Mouse (Mus musculus) ES-E14 (cell line): ENCODE results near the gene Efs. TPM values are rescaled to one million over a fixed set of nuclear protein-coding genes. Genes with fewer than 3 reads are reported as not detected.

Experiments
- DNase-seq: peaks from one replicate; pipeline ENCODE4 v3.0.0-alpha.2; 2013; ENCODE audit warnings: low read depth, low spot score
- H3K27ac ChIP-seq: 2 replicates; pipeline ENCODE4 v1.5.1; 2012; ENCODE audit warnings: low read depth, mild to moderate bottlenecking, low read length, moderate library complexity, mixed read lengths; ENCODE audit not compliant: poor library complexity, insufficient read depth, severe bottlenecking
- H3K36me3 ChIP-seq: 2 replicates; pipeline ENCODE4 v1.6.1; 2012; ENCODE audit warnings: mild to moderate bottlenecking, low read length, moderate library complexity, mixed read lengths; ENCODE audit not compliant: control insufficient read depth, poor library complexity, insufficient read depth, severe bottlenecking
- H3K4me1 ChIP-seq, 2 experiments: fragments of 150-350 bp in 1 of 2; sonication (generic) in 1 of 2; 2 replicates each; pipeline ENCODE4 v1.6.1; 2012; ENCODE audit warnings: low read length in 2 of 2, mild to moderate bottlenecking in 1 of 2, mixed read lengths in 1 of 2; ENCODE audit not compliant: control insufficient read depth in 2 of 2, insufficient read depth in 2 of 2, poor library complexity in 1 of 2
- H3K4me3 ChIP-seq, 2 experiments: fragments of 150-350 bp in 1 of 2; sonication (generic) in 1 of 2; 2 replicates each; pipeline ENCODE4 v1.5.1; 2012; ENCODE audit warnings: low read length in 2 of 2, low read depth in 1 of 2, mild to moderate bottlenecking in 1 of 2, mixed read lengths in 1 of 2; ENCODE audit not compliant: insufficient read depth in 1 of 2, poor library complexity in 1 of 2, severe bottlenecking in 1 of 2
- H3K9ac ChIP-seq: 2 replicates; pipeline ENCODE4 v1.6.1; 2012; ENCODE audit warnings: low read depth, mild to moderate bottlenecking, low read length, mixed read lengths; ENCODE audit not compliant: poor library complexity, insufficient read depth, severe bottlenecking
- H3K9me3 ChIP-seq: fragments of 150-350 bp; sonication (generic); 2 replicates; pipeline ENCODE4 v1.6.1; 2012; ENCODE audit warnings: low read depth, mild to moderate bottlenecking, low read length; ENCODE audit not compliant: control insufficient read depth, insufficient read depth
- CHD2 ChIP-seq: IDR thresholded peaks from 2 replicates; pipeline ENCODE4 v1.6.1; 2014; ENCODE audit warnings: mild to moderate bottlenecking, low read depth, low read length, inconsistent platforms
- HCFC1 ChIP-seq: IDR thresholded peaks from 2 replicates; pipeline ENCODE4 v1.6.1; 2012; ENCODE audit warnings: low read length, inconsistent platforms, borderline replicate concordance; ENCODE audit not compliant: insufficient read depth
- MAFK ChIP-seq: IDR thresholded peaks from 2 replicates; pipeline ENCODE4 v1.6.1; 2014; ENCODE audit warnings: mild to moderate bottlenecking, low read depth, low read length, inconsistent platforms; ENCODE audit not compliant: insufficient read depth
- ZC3H11A ChIP-seq: IDR thresholded peaks from 2 replicates; pipeline ENCODE4 v1.6.1; 2012; ENCODE audit warnings: low read depth, mild to moderate bottlenecking, inconsistent platforms, low read length, borderline replicate concordance
- ZNF384 ChIP-seq: IDR thresholded peaks from 2 replicates; pipeline ENCODE4 v1.6.1; 2012; ENCODE audit warnings: low read depth, low read length, inconsistent platforms
- in situ Hi-C, 2 experiments: fragments of 600-800 bp; cut with MboI; formaldehyde crosslinking; loops; one replicate each; pipeline ENCODE4 v1.15.1; 2025; ENCODE audit warnings: low sequenced_read_pairs in 2 of 2, inconsistent platforms in 1 of 2; ENCODE audit not compliant: unreplicated experiment in 2 of 2
- total RNA-seq: library from RNA; depleted of rRNA; stranded (reverse); fragments of 300-350 nt; gene quantifications from 2 replicates; pipeline ENCODE4 v1.2.3, GENCODE M21; 2012

The Efs gene
- total RNA-seq, 1 experiment: 10.8 TPM

DNA sequence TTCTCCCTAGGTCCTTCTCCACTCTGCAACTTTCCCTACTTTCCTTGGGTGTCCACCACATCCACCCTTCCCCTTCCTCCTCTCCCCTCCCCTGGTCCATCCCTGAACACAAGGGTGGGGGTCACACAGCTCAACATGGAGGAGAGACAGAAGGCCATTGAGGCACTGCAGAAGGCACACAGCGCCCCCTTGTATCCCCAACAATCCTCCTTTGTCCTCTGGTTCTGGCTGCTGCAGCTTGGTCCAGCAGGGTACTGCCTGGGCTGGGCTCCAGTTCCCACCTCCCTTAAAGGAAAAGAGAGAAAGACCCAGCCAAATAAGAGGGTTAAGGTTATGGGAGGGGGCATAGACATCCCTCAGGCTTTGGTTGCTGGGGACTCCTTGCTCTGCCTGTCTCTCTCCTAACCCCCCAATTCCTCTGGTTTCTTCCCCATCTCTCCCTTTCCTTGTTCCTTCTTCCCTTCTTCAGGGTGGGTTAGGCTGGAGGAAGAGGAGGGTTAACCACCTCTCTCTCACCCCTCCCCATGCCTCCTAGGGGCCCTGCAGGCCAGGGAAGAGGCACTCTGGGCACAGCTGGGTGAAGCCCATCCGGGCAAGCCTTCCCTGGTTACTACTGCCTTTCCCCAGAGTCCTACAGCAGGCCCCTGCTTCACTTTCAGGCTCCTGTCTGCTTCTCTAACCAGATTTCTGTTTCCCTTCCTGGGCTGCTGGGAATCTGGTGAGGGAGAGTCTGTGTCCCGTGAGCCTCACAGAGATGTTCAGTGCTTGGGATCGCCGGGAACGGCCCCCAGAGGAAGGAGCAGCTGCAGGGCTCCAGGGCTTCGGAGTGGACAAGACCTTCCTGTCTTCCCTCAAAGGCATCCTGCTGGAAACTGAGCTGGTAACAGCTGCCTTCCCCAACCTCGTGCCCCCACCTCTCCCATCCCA is 10.2 kb upstream of the Efs start, which contains the start of gene Cmtm5:
TSS of gene Cmtm5 (plus strand) at position 358 of the 927 bp plus-strand sequence.
- H3K4me1 ChIP-seq: peaks cover 5 to 18% of the 10 kb centered on the region in 2 experiments; a peak in 2 of 4 replicates
- no peak for TF ChIP-seq ZC3H11A
- no peak for TF ChIP-seq CHD2
- no peak for TF ChIP-seq ZNF384
- TF ChIP-seq HCFC1: no peak
- no peak for TF ChIP-seq MAFK
- H3K9ac ChIP-seq: peak within 1 kb of the TSS; percentile 61
- no peak for DNase-seq
- H3K27ac ChIP-seq: no peak within 1 kb of the TSS
- peak within 1 kb of the TSS; percentile 42 to 58; a peak in 3 of 4 replicates for H3K4me3 ChIP-seq
- H3K9me3 ChIP-seq: no peaks in the 10 kb centered on the region
- in situ Hi-C loops: no loop called here
- H3K36me3 ChIP-seq: no peaks in the 10 kb centered on the region

DNA sequence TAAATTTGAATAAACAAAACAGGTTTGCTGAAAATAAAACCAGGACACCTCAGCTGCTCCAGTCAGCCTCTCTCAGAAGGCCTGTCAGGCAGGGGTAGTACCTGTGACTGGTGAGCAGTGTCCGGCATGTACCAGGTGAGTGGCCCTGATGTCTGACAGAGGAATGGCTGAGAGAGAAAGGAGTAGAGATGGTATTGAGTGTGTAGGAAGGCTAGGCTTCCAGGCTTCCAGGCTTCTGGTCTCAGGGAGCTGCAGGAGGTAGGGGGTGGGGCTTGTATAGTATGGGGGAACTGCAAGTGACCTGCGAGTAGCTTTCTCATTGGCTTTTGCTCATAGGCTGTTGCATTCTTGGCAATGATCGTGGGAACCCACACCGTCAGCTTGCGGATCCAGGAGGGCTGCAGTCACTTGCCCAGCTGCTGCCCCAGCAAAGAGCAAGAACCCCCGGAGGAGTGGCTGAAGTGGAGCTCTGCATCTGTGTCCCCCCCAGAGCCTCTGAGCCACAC is 6.8 kb upstream of the Efs start, which contains the start of gene Il25:
TSS of gene Il25 (plus strand) at position 51 of the 506 bp plus-strand sequence.
- Histone ChIP-seq H3K9me3 (no peaks in the 10 kb centered on the region), H3K4me1 (peaks cover 11 to 25% of the 10 kb centered on the region in 2 experiments; a peak in 3 of 4 replicates), H3K4me3 (no peak within 1 kb of the TSS), H3K27ac (no peak within 1 kb of the TSS), H3K9ac (no peak within 1 kb of the TSS), H3K36me3 (no peaks in the 10 kb centered on the region)
- TF ChIP-seq ZNF384: no peak
- no peak for TF ChIP-seq ZC3H11A
- no peak for TF ChIP-seq MAFK
- in situ Hi-C loops: no loop called here
- DNase-seq: no peak

DNA sequence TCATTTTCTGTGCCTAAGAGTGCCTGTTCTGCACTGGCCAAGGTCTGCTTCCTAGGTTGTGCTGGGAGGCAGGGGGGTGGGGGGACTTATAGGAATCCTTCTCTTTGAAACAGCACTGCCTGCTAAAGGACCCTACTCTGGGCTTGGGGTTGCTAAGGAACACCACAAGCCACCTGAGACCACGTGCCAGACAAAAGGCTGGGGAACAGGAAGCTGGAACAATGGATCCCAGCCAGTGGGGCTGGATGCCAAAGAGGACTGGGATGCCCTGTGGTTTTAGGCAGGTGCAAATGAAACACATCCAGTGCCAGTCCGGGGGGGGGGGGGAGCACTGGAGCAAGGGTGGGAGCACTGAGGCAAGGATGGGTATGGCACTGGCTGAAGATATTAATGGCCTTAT is 4.5 kb upstream of the Efs start:
- Histone ChIP-seq H3K36me3 (no peaks in the 10 kb centered on the region), H3K27ac (peak overlapping the region; percentile 58; the same call in 1 of the 2 replicates), H3K4me1 (peaks cover 10 to 23% of the 10 kb centered on the region in 2 experiments; a peak in 3 of 4 replicates), H3K4me3 (no peak overlapping the region), H3K9ac (no peak overlapping the region), H3K9me3 (no peaks in the 10 kb centered on the region)
- DNase-seq: no peak
- in situ Hi-C loops: no loop called here
- no peak for TF ChIP-seq MAFK
- TF ChIP-seq ZNF384: no peak
- no peak for TF ChIP-seq HCFC1
- TF ChIP-seq CHD2: no peak
- no peak for TF ChIP-seq ZC3H11A

GRCm38 (mm10) chr14:54929801-54930200 is 3.9 kb upstream of the Efs start:
- in situ Hi-C loops: no loop called here
- no peak for TF ChIP-seq ZNF384
- TF ChIP-seq ZC3H11A: no peak
- TF ChIP-seq HCFC1: no peak
- no peak for TF ChIP-seq CHD2
- no peak for TF ChIP-seq MAFK
- DNase-seq: no peak
- H3K9ac ChIP-seq: no peak overlapping the region
- H3K36me3 ChIP-seq: no peaks in the 10 kb centered on the region
- H3K4me1 ChIP-seq: peaks cover 10 to 21% of the 10 kb centered on the region in 2 experiments; a peak in 3 of 4 replicates
- no peaks in the 10 kb centered on the region for H3K9me3 ChIP-seq
- no peak overlapping the region for H3K4me3 ChIP-seq
- peak overlapping the region; percentile 58 for H3K27ac ChIP-seq
